Mouse (Mus musculus) erythroid progenitor cell, adult 5-6 weeks (primary cell): Measurements from ENCODE around the gene Myl12a. TPM values are rescaled to one million over a fixed set of nuclear protein-coding genes. Genes with fewer than 3 reads are reported as not detected.

Experiments
- ATAC-seq: replicated peaks from 2 replicates; pipeline ENCODE4 v1.8.0; 2016; ENCODE audit warnings: moderate number of reproducible peaks, mild to moderate bottlenecking, moderate TSS enrichment, inconsistent platforms; ENCODE audit not compliant: poor library complexity, low FRiP score, severe bottlenecking
- total RNA-seq, 2 experiments: library from RNA; stranded (forward) in 1 of 2; stranded (reverse) in 1 of 2; fragments of 150-400 nt in 1 of 2; fragments of 186-747, 209-891 nt in 1 of 2; gene quantifications; 2 replicates each; pipeline versions ENCODE4 v1.2.3 to v1.2.4; 2015 to 2017; ENCODE audit warnings: low replicate concordance in 2 of 2

The Myl12a gene
- total RNA-seq (2015; ENCODE audit: low replicate concordance) = 108 and 111 TPM in 2 replicates
- 28.0 and 45.2 TPM in 2 replicates for total RNA-seq (2017; ENCODE audit: low replicate concordance)

GRCm38 (mm10) chr17:71002744-71003094 is at the start of gene Myl12a:
TSS of gene Myl12a (minus strand) at chr17:71002878.
- ATAC-seq = peak; percentile 40

GRCm38 (mm10) chr17:71049292-71049691 is 46.6 kb upstream of the Myl12a start:
- no peak for ATAC-seq

- no peak for ATAC-seq
Measured at GRCm38 (mm10) chr17:71046856-71047255, 44.2 kb upstream of the Myl12a start.

- ATAC-seq = no peak
Measured at GRCm38 (mm10) chr17:71045591-71045990, 42.9 kb upstream of the Myl12a start.

GRCm38 (mm10) chr17:71042645-71043044 is 40.0 kb upstream of the Myl12a start:
- no peak for ATAC-seq

- ATAC-seq = no peak
Measured at GRCm38 (mm10) chr17:71040582-71040880, 37.9 kb upstream of the Myl12a start.

- ATAC-seq = no peak
Measured at GRCm38 (mm10) chr17:71039851-71040581, 37.3 kb upstream of the Myl12a start.

GRCm38 (mm10) chr17:71038812-71039211 is 36.1 kb upstream of the Myl12a start:
- ATAC-seq = no peak

- no peak for ATAC-seq
Measured at GRCm38 (mm10) chr17:71037188-71037587, 34.5 kb upstream of the Myl12a start.

- ATAC-seq = no peak
Measured at GRCm38 (mm10) chr17:71034472-71034871, 31.8 kb upstream of the Myl12a start.

- no peak for ATAC-seq
Measured at GRCm38 (mm10) chr17:71032719-71033118, 30.0 kb upstream of the Myl12a start.

- ATAC-seq = no peak
Measured at GRCm38 (mm10) chr17:71027186-71027585, 24.5 kb upstream of the Myl12a start.

- no peak for ATAC-seq
Measured at GRCm38 (mm10) chr17:71025922-71026321, 23.2 kb upstream of the Myl12a start.

- no peak for ATAC-seq
Measured at GRCm38 (mm10) chr17:71024071-71024470, 21.4 kb upstream of the Myl12a start.

- ATAC-seq = no peak
Measured at GRCm38 (mm10) chr17:71022841-71023240, 20.2 kb upstream of the Myl12a start.

- ATAC-seq = no peak
Measured at GRCm38 (mm10) chr17:71019860-71020259, 17.2 kb upstream of the Myl12a start.

- ATAC-seq = no peak
Measured at GRCm38 (mm10) chr17:71019309-71019655, 16.6 kb upstream of the Myl12a start.

- no peak for ATAC-seq
Measured at GRCm38 (mm10) chr17:71018616-71019308, 16.1 kb upstream of the Myl12a start.

GRCm38 (mm10) chr17:71018151-71018550 is 15.5 kb upstream of the Myl12a start:
- no peak for ATAC-seq

- ATAC-seq = 0 out of 2 replicates have a peak, but pooled peaks have one; percentile 25
Measured at GRCm38 (mm10) chr17:71017457-71017998, 14.8 kb upstream of the Myl12a start.

- ATAC-seq = no peak
Measured at GRCm38 (mm10) chr17:71014911-71015310, 12.2 kb upstream of the Myl12a start.
